Mouse (Mus musculus): ENCODE measurements around the gene Hspa13.

The Hspa13 gene

GRCm38 (mm10) chr16:75766388-75767249 is at the start of gene Hspa13:
Hspa13 (minus strand) TSS chr16:75767104.
- peak; percentile 96 for DNase-seq

GRCm38 (mm10) chr16:75779271-75779670 is 12.4 kb upstream of the Hspa13 start:
- DNase-seq = no peak

DNA sequence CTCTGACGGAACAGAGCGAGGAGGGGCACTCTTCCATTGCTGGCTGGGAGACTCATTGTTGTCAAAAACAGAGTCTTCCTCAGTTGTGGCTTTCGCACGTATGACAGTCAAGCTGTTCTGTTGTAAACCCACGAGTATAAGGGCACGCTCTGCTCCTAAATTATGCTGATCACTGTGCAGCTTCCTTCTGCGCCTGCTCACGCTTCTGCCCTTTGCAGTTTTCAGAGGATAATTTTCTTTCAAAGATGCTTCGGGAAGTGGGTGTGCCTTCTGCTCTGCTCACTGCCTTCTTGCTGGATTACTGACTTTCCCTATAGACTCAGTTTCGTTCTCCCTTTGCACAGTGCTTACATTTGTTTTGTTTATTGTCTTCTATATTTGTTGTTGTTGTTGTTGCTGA is 6.3 kb upstream of the Hspa13 start:
- DNase-seq = no peak

DNA sequence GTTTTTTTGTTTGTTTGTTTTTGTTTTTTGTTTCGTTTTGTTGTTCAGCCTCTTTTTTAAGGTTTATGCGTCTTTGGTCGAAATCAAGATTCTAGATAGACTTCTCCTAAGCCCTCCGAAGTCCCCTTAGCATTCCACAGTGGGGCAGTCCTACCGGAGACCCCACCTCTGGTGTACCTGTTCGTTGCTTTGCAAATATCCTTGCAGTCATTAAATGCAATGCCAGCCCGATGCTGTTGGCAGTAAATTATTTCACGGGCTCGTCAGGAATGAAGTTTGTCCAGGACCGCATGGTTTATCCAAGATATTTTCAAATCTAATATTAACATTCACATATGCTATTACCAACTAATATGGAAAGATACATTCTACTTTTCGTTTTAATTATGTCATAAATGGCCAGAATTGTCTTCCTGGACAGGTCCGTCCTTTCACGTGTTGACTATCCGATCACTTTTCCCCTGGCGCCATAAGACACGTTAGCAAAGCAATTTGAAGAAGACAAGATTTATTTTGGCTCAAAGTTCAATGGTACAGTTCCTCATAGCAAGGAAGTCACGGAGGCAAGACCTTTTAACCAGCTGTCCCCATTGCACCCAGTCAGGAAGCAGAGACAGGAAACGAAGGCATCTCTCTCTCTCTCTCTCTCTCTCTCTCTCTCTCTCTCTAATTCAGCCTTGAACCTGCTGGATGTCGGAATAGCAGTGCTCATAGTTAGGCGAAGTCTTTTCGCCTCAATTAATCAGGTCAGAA is 522 bp upstream of the Hspa13 start:
- peak; percentile 28 for DNase-seq

DNA sequence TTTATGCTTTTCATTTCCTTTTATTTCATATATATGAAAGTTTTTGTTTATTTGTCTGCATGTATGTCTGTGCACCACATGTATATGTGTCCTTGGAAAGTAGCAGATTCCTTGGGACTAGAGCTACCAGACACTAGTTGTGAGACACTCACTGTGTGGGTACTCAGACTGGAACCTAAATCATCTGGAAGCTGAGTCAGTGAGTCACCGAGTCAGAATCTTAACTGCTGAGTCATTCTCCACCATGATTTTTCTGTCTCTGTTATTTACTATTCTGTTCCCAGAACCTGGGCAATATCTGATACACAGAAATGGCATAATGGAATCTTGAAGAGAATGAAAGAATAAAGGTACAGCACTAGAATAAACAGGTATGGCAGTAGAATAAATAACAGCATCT is 14.0 kb downstream of the Hspa13 start:
- no peak for DNase-seq

DNA sequence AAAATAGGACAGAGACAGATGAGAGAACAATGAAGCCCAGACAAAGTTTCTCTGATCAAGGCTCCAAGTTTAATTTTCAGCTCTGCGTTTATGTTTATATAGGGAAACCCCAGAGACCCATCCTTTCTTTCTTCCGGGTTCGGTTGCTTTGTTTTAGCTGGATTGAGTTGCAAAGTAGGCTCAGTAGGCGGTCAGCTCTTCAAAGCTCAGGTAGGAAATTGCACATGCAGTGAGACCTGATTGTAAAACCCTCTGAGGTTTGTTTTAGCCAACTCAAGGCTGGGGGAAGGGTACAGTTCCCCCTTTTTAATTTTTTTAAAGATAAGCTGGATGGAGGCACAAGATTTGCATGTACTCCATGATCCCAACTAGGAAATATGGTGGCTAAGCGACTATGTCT is 16.8 kb downstream of the Hspa13 start:
- no peak for DNase-seq

- no peak for DNase-seq
Measured at GRCm38 (mm10) chr16:75748926-75749325, 18.0 kb downstream of the Hspa13 start.

- DNase-seq = no peak
Measured at GRCm38 (mm10) chr16:75744014-75744413, 22.9 kb downstream of the Hspa13 start.

GRCm38 (mm10) chr16:75717405-75718173 is 49.3 kb downstream of the Hspa13 start:
- no peak for DNase-seq

GRCm38 (mm10) chr16:75696176-75696575 is 70.7 kb downstream of the Hspa13 start:
- peak; percentile 47 for DNase-seq
